Mouse (Mus musculus) urinary bladder, postnatal 10 days (tissue): ENCODE data around the gene Rrp9.

Experiments used
- DNase-seq: peaks from one replicate; pipeline ENCODE4 v3.0.0; 2022; ENCODE audit warnings: low spot score

Rrp9 gene

GRCm38 (mm10) chr9:106457163-106457559, 18.6 kb upstream of the Rrp9 start:
- DNase-seq: no peak

GRCm38 (mm10) chr9:106457920-106458319, 17.8 kb upstream of the Rrp9 start:
- no peak for DNase-seq

DNA sequence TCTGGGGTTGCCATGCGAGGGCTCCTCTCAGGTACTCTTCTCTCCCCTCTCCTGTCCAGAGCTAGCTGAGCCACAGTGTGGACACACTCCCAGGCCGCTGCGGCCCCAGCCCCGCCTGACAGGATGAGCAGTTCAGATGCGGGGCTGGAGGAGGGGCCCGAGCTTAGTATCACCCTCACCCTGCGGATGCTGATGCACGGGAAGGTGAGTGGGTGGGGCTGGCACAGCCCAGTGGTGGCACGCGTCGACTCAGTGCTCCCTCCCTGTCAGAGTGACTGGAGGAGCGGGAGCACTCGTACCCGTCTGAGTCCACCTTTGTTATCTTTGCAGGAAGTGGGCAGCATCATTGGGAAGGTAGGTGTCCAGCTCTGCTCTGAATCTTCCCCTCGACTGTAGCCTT, 15.8 kb upstream of the Rrp9 start:
- DNase-seq: no peak

- no peak for DNase-seq
These were observed 15.2 kb upstream of the Rrp9 start for GRCm38 (mm10) chr9:106460401-106461025.

DNA sequence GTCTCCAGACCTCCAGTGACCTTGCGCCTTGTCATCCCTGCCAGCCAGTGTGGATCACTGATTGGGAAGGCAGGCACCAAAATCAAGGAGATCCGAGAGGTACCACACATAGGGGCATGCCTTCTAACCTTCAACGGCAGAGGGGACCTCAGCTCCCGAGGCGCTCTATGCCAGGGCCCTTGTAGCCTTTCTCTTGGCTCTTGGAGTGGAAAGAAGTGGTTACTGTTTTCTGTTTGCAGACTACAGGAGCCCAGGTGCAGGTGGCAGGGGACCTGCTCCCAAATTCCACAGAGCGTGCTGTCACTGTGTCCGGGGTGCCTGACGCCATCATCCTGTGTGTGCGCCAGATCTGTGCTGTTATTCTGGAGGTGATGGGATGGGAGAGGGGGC, 14.7 kb upstream of the Rrp9 start:
- DNase-seq: no peak

DNA sequence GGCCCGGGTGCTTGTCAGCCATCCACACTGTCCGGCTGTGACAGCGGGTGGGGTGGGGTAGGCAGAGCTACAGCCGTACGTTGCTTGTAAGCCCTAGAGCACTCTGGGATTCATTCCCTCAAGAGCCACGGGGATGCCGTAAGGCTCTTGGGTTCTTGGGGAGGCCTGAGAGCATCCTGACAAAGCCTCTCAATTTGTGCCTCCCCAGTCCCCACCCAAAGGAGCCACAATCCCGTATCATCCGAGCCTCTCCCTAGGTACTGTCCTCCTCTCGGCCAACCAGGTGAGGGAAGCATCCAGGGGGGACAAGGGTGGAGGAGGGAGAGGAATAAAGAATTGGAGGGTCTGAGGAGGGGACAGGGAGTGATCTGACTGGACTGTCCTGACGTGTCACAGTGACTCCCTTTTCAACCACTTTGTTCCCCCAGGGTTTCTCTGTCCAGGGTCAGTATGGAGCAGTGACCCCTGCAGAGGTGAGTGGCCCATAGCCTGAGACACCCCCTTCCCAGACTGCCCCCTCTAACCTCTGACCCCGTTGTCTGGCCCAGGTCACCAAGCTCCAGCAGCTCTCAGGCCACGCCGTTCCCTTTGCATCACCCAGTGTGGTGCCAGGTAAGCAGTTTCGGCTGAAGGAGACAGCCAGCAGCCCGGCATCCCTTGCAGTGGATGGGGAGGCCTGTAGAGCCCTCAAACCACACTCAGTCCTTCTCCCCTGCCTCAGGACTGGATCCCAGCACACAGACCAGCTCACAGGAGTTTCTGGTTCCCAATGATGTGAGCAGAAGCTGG, 13.9 kb upstream of the Rrp9 start:
- no peak for DNase-seq

DNA sequence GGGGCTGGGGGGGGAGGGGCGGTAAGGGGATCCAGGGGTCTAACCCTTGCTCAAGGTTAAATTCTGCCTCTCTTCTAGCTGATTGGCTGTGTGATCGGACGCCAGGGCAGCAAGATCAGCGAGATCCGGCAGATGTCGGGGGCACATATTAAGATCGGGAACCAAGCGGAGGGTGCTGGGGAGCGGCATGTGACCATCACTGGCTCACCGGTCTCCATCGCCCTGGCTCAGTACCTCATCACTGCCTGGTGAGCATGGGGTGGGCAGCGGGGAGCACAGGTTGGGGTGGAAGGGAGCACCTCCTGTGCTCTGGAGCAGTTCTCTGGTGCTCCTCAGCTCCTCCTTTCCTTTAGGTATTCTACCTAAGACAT, 13.3 kb upstream of the Rrp9 start:
- no peak for DNase-seq

GRCm38 (mm10) chr9:106463122-106464063, 12.4 kb upstream of the Rrp9 start:
- DNase-seq: no peak

GRCm38 (mm10) chr9:106464751-106465541, 10.8 kb upstream of the Rrp9 start:
- no peak for DNase-seq

DNA sequence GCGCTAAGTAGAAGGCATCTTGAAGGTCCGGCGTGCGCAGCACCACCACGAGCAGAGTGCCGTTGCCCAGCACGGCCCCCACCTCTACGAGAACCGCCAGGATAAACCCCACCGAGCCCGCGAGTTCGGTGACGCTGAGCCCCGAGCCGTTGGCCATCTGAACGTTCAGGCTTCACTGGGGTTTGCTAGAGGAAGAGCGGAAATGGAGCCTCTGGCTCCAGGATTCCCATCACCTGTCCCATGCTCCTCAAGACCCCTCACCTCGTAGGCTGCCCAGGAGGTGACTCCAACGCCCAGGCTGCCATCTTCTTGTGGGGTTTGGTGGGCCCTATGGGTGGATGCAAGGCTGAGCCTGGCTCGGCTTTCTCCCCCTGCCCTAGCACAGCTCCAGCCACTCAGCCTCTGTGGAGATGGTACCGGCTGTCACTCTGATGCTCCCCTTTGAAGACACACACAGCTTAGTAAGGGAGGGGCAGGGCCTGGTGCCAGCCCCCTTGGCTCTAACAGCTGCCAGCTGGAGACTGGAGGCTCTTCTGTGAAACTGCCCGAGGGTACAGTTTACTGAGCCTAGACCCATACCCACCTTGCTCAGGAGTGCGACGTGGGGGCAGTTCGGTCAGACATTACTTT, 10.1 kb upstream of the Rrp9 start, which contains the start of gene Gpr62:
Gpr62 (minus strand) TSS at position 368 of the 630 bp plus-strand sequence.
- no peak for DNase-seq

DNA sequence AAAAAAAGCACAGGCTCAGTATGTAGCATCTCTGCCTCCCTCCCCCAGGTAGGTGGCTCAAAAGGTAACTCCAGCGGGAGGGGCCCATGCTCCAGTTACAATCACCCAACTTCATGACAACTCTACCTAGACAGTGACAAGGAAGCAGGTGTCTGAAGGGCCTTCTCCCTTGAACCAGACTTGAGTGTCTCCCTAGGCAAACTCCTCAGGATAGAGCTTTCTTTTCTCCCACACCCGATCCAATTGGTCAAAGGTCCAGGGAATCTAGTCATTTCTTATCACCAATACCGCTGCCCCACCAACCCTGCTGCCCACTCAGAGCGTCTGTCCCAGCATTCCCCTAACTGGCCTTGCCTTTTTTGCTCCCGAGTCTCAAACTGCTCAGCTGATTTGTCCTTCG, 9.0 kb upstream of the Rrp9 start:
- no peak for DNase-seq

DNA sequence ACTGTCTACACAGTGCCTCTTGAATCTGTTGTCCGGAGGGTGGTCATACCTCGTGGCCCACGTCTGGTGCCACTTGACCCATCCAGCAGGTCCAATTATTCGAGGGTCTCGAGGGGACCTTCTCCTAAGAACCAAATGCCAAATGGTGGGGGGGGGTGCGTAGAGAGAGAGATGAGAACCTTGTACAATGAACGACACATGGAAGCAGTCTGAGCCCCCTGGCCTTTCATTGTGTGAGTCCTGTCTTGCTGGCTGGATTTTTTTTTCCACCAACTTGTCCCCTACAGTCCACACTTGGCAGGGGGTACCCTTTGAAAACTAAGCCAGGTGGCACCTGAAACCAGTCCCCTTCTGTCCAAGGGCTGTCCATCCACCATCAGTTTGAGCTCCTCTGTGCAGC, 8.0 kb upstream of the Rrp9 start:
- DNase-seq: no peak

DNA sequence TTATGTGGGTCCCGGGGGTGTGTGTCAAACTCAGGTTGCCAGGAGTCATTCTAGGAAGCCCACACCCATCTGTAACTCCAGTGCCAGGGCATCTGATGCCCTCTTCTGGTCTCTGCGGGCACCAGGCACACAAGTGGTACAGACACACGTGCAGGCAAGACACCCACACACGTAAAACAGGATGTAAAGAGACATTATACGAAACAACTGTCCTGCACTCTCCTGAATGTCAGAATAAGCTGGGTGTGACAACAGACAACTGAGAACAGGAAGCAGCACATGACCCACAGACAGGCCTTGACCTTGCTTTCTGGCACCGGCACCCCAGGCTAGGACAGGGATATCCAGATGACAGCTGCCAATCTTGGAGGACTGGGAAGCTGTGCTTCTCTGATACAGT, 6.4 kb upstream of the Rrp9 start:
- no peak for DNase-seq

DNA sequence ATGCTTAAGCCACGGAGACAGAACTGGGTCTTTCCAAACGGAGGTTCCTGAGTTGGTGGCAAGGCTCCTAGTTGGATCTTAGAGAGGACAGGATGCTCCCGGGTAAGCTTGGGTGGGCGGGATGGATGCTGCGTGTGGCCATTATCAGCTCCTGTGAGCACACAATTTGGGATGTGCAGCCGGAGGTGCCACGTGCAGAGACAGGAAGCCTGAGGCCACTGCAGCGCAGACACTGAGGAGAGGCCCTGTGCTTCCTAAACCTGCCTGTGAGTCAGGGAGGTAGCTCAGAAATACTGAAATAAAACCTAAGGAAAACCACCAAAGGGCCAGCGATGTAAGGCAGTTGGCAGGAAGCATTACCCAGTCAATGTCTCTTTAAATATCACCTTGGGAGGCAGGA, 6.0 kb upstream of the Rrp9 start:
- no peak for DNase-seq

GRCm38 (mm10) chr9:106470991-106471750, 4.6 kb upstream of the Rrp9 start:
- DNase-seq: no peak

- DNase-seq: no peak
These were observed 3.9 kb upstream of the Rrp9 start for GRCm38 (mm10) chr9:106471892-106472291.

GRCm38 (mm10) chr9:106472321-106472720, 3.4 kb upstream of the Rrp9 start:
- DNase-seq: no peak

- DNase-seq: peak; percentile 8
These were observed 2.5 kb upstream of the Rrp9 start for GRCm38 (mm10) chr9:106473081-106473752.

DNA sequence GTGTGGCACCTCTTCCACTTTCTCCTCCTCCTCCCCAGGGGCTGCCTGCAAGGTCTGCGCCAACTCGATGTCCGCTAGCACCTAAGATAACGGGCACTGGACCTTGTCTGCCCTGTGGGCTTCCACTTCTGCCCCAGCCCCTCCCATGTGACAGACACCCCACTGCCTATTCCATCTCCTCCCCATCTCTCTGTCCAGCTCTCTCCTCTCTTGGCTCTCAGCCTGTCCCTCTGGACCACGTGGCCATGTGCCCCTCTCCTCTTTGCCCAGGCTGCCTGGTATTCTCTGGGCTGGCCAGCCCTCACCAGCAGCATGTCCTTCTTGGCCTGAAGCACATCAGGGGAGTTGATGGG, 2.0 kb upstream of the Rrp9 start:
- peak; percentile 9 for DNase-seq

GRCm38 (mm10) chr9:106474456-106474855, 1.3 kb upstream of the Rrp9 start:
- peak; percentile 45 for DNase-seq
